Mouse (Mus musculus) gastrocnemius, postnatal 14 days (tissue): Measurements from ENCODE around the gene Ephb1. TPM values are rescaled to one million over a fixed set of nuclear protein-coding genes. Genes with fewer than 3 reads are reported as not detected.

Experiments used
- DNase-seq: peaks from one replicate; pipeline ENCODE4 v3.0.0; 2021; ENCODE audit warnings: mixed read lengths
- intact Hi-C: fragments of 180-260 bp; cut with DNase I; formaldehyde crosslinking; loops from one replicate; pipeline ENCODE4 v1.15.1; 2025; ENCODE audit warnings: low total_unique reads
- microRNA-seq, 2 experiments: library from miRNA; unstranded; fragments of <30 nt; microRNA quantifications; one replicate each; pipeline ENCODE4 v1.2.0; 2021
- total RNA-seq, 2 experiments: library from RNA; stranded (reverse); gene quantifications; 2 replicates each; pipeline ENCODE4 v1.2.3; 2021

Gene Ephb1
- total RNA-seq, 2 experiments from 2014 or later: 2.6 to 3.4 TPM

GRCm38 (mm10) chr9:101907747-101908255 is 446.7 kb downstream of the Ephb1 start:
- DNase-seq: no peak
- intact Hi-C loops: no loop called here

- no peak for DNase-seq
- intact Hi-C loops: no loop called here
Measured at GRCm38 (mm10) chr9:101903406-101903805, 451.1 kb downstream of the Ephb1 start.

- no peak for DNase-seq
- intact Hi-C loops: no loop called here
Measured at GRCm38 (mm10) chr9:101897851-101898250, 456.6 kb downstream of the Ephb1 start.

GRCm38 (mm10) chr9:101883295-101883694 is 471.2 kb downstream of the Ephb1 start:
- DNase-seq: no peak
- intact Hi-C loops: no loop called here

- intact Hi-C loops: no loop called here
Measured at GRCm38 (mm10) chr9:101877109-101877987, 477.1 kb downstream of the Ephb1 start.

GRCm38 (mm10) chr9:101875306-101875705 is 479.2 kb downstream of the Ephb1 start:
- intact Hi-C loops: no loop called here
- DNase-seq: no peak

More at GRCm38 (mm10) chr9:101877109-101877987, 477.1 kb downstream of the Ephb1 start:
- DNase-seq: no peak

Small RNA genes lying within 50 kb of the gene (microRNA-seq; reads per million reads assigned to microRNA genes)
- 0 reads per million in 2 experiments for gene Mir7243

Other genes with a start within 250 kb of the Ephb1 start
- 100 to 1,000 TPM; 124 to 167 TPM for gene Ky, start 151.1 kb upstream of the Ephb1 start, total RNA-seq